Mouse (Mus musculus) MEL (cell line): ENCODE results near the gene St3gal2.

ENCODE experiments used
- CTCF ChIP-seq, 3 experiments: IDR thresholded peaks in 2 of 3; conservative IDR thresholded peaks in 1 of 3; 2 replicates each; pipeline ENCODE4 v1.5.1; 2011 to 2012; ENCODE audit warnings: low read length in 3 of 3, low read depth in 2 of 3, mild to moderate bottlenecking in 2 of 3, improper control_type of control experiment in 1 of 3, inconsistent platforms in 1 of 3, mixed read lengths in 1 of 3, moderate library complexity in 1 of 3; ENCODE audit not compliant: control insufficient read depth in 1 of 3, insufficient read depth in 1 of 3, poor library complexity in 1 of 3, severe bottlenecking in 1 of 3
- E2F4 ChIP-seq: IDR thresholded peaks from 2 replicates; pipeline ENCODE4 v1.6.1; 2011; ENCODE audit warnings: low read depth, low read length, improper control_type of control experiment, borderline replicate concordance
- EP300 ChIP-seq, 2 experiments: IDR thresholded peaks; 2 replicates each; pipeline ENCODE4 v1.6.1; 2011; ENCODE audit warnings: improper control_type of control experiment in 2 of 2, low read length in 2 of 2, low read depth in 1 of 2, mild to moderate bottlenecking in 1 of 2
- POLR2A ChIP-seq, 2 experiments: IDR thresholded peaks; 2 replicates each; pipeline ENCODE4 v1.6.1; 2011 to 2012; ENCODE audit warnings: low read length in 2 of 2, mild to moderate bottlenecking in 2 of 2, control low read depth in 1 of 2, improper control_type of control experiment in 1 of 2, low read depth in 1 of 2, moderate library complexity in 1 of 2; ENCODE audit not compliant: control insufficient read depth in 1 of 2, insufficient read depth in 1 of 2, poor library complexity in 1 of 2
- POLR2AphosphoS2 ChIP-seq: IDR thresholded peaks from 2 replicates; pipeline ENCODE4 v1.6.1; 2011; ENCODE audit warnings: low read length, improper control_type of control experiment
- POLR2AphosphoS5 ChIP-seq: IDR thresholded peaks from 2 replicates; pipeline ENCODE4 v1.6.1; 2012; ENCODE audit warnings: low read depth, borderline replicate concordance, mild to moderate bottlenecking, inconsistent platforms, low read length, moderate library complexity, mixed read lengths
- RCOR1 ChIP-seq: IDR thresholded peaks from 2 replicates; pipeline ENCODE4 v1.6.1; 2012; ENCODE audit warnings: low read depth, mild to moderate bottlenecking, inconsistent platforms, low read length, improper control_type of control experiment

- TF ChIP-seq EP300 (IDR thresholded peaks at IDR 0.05; ENCODE audit: low read depth in 1 of 2, low read length in 2 of 2) (no peak), CTCF (IDR thresholded peaks at IDR 0.05 in 2 of 3, conservative IDR thresholded peaks at IDR 0.05 in 1 of 3; ENCODE audit: control insufficient read depth in 1 of 3, insufficient read depth in 1 of 3, low read depth in 2 of 3, low read length in 3 of 3, poor library complexity in 1 of 3, severe bottlenecking in 1 of 3) (no peak), POLR2A (IDR thresholded peaks at IDR 0.05; ENCODE audit: control insufficient read depth in 1 of 2, insufficient read depth in 1 of 2, low read depth in 1 of 2, low read length in 2 of 2, poor library complexity in 1 of 2) (no peak), RCOR1 (no peak), POLR2AphosphoS2 (no peak), POLR2AphosphoS5 (no peak), E2F4 (no peak)
These were observed 30.9 kb upstream of the St3gal2 start for GRCm38 (mm10) chr8:110888860-110889259.
